Mouse (Mus musculus) left cerebral cortex, adult 18-20 months (tissue): ENCODE data around the gene Slc35e4. TPM values are rescaled to one million over a fixed set of nuclear protein-coding genes. Genes with fewer than 3 reads are reported as not detected.
A peak's percentile ranks its signal among the peaks of the same experiment; 100 is the strongest.
"Not testable (repeated sequence)": the region's sequence is repeated elsewhere in the genome, so short reads cannot be mapped to it uniquely, and the experiment has no call there.

Experiments used
- DNase-seq, 2 experiments: peaks; one replicate each; pipeline ENCODE4 v3.0.0; 2021 to 2022; ENCODE audit warnings: low spot score in 2 of 2, mixed read lengths in 1 of 2
- total RNA-seq, 2 experiments: library from RNA; stranded (reverse); gene quantifications; 2 replicates each; pipeline ENCODE4 v1.2.3; 2021

Gene Slc35e4
- total RNA-seq, 2 experiments from 2014 or later, result 19.0 to 20.0 TPM

DNA sequence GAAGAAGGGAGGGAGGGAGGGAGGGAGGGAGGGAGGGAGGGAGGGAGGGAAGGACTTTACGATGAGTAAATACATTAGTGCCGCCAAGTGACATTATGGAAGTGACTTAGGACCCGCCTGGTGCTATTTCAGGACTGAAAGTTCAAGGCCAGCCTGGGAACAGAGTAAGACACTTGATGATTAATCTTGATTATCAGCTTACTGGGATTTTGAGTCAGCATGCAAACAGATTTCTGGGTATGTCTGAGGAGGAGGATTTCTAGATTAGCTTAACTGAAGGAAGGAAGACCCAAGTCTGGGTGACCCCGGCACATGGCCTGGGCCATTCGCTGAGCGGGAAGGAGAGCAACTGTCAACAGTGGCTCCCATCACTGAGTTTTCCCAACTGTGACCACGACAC lies 6.0 kb upstream of the Slc35e4 start:
- DNase-seq, result no peak

DNA sequence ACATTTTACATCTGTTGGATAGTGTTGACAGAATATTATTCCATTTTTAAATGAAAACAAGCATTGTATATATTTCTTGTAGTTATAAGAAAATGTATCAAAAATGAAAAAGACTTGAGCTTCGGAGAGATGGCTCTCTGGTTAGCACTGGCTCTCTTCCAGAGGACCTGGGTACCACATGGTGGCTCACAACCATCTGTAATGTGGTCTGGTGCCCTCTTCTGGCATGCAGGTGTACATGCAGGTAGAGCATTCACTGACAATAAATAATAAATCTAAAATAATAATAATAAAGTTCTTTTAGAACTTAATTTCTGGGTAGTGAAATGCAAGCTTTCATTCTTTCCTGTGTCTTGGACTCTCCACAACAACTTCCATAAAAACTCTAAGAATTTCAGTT lies 4.3 kb upstream of the Slc35e4 start:
- DNase-seq, result no peak

DNA sequence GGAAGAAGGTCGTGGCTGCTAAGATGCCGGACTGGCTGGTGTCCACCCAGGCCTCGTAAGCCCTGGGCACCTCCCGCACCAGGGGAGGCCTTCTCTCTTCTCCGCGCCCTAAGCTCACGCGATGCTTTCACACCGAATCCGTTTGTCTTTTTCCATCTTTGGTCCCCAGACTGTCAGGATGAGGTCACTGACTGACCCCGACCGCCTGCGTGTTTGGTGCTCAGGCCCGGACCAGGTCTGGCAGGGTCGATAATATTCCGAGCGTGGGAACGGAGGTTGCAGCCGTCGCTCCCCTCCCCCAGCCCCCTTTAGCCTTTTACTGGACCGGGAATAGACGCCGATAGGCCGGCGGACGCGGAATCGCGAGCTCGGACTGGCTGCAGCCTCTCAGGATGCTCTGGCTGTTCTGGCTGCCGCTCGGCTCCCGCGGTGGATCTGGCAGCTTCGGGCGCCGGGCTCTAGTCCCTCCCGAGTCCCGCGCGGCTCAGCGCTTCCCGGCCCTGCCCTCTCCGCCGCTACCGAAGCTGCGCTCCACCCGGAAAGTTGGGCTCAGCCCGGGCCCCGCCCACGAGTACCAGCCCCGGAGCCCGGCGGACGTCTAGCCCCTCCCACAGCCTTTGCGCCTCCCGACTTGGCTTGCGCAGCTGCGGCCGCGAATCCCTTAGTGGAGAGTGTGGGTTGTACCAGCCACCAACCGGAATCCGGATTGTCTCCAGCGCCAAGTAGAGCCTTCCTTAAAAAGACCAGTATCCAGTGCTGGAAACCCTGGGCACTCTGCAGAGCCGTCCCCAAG lies 952 bp downstream of the Slc35e4 start:
- peak; percentile 94 to 98 for DNase-seq

DNA sequence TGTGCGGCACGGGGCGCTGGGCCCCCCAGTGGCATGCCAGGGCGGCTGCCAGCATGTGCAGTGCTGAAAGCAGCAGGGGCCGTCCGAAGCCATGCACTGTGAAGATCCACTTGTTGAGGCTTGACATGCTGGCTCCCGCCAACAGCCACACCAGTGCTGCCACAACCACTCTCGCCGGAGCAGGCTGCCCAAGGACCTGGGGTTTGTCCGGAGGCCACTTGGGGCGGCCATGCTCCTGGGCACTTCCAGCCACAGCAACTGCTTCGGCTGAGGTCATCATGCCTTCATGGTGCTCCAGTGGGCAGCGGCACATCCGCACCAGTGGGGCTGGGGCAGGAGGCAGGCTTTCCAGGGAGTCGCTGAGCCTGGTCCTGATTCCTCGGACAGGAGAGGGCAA lies 1.6 kb downstream of the Slc35e4 start:
- DNase-seq, result no peak

DNA sequence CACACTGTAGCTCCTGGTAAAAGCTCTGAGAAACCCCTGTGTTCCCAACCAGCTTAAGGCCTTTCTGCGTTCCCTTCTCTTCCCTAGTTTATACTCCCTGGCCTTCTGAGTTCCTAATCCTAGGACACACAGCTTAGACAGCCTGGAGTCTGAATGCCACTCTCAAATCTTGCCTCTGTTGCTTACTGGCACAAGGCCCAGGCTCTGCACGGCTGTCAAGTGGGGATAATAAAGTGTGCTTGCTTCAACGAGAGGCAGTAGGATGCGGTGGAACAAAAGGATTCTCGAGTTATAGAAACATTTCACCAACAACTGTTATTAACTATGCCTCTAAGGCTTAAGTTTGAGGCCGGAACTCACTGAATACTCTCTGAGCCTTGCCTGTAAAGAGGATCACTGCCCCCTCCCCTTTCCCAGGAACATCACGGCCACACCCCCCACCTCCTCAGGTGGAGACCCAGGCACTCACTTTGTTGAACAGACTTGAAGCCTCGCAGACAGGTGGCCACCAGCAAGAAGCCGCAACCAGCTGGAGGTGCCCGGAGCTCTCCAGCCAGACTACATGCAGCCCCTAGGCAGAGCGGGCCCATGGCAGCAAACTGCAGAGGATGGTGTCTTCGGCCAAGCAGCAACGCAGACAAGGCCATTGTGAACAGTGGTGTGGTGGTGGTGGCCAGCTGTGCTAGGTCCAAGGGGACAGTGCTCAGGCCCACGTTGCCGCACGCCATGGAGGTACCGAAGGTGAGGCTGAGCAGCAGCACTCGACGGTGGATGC lies 2.2 kb downstream of the Slc35e4 start:
- peak in 1 of 2 experiments; percentile 45 for DNase-seq

DNA sequence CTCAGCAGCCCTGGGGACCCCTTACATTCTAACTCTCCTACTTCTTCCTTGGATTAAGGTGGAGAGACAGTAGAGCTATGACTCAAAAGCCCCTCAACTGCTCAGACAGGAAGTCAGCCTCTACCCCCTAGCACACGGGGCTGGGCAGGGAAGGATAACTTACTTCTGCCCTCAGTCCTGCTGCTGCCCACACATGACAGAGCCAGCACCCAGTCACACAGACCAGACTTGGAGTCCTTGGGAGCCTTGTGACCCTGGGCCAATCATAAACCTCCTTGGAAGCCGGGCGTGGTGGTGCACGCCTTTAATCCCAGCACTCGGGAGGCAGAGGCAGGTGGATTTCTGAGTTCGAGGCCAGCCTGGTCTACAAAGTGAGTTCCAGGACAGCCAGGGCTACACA lies 3.0 kb downstream of the Slc35e4 start:
- not testable (repeated sequence) for DNase-seq

DNA sequence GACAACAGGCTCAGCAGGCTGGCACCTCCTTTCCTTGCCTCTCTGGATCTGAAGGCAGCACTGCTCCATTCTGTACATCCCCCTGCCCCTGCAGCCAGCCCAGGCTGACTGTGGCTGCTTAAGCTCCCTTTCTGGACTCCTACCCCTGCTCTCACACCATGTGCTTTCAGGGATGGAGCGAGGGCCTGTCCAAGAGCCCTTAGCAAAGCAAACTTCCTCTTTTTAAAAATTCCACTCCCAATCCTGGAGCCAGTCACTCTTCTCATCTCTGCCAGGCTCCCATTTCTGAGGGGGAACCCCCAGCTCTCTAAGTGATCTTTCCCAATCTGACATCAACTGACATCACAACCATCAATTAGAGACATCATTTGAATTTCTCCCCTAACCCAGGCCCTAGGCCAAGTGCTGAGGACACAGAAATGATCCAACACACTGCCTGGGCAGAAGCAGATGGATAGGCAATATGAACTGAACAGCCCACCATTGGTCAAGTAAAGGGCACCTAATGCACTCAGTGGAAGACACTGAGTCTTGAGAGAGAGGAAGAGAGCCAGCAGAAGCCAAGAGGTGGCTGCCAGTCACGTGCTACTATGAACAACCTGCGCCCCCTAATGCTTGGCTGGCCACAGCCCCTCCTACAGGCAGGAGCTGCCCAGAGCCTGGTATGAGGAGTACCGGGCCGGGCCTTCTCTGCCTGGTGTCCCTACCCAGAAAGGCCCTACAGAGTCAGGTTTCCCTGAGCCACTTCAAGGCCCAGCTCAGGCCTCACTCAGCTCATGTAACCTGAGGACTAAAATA lies 3.8 kb downstream of the Slc35e4 start:
- DNase-seq, result no peak

DNA sequence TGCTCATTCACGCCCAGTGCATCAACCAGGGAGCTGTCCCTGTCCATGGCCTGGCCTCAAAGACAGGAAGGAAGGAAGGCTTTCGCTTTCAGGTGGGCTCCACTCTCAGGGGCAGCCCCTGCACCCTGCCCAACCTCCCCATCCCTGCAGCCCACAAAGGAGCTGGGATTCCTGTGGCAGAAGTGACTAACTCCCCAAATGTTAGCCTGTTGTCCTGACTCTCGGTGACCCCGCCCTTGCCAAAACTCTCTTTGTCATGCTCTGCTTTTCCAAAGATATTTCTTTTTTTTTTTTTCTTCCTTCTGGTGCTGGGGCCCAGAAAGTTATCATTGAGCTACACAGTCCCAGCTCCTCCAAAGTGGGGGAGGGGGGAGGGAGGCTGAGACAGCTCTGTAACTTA lies 5.2 kb downstream of the Slc35e4 start:
- DNase-seq, result no peak

DNA sequence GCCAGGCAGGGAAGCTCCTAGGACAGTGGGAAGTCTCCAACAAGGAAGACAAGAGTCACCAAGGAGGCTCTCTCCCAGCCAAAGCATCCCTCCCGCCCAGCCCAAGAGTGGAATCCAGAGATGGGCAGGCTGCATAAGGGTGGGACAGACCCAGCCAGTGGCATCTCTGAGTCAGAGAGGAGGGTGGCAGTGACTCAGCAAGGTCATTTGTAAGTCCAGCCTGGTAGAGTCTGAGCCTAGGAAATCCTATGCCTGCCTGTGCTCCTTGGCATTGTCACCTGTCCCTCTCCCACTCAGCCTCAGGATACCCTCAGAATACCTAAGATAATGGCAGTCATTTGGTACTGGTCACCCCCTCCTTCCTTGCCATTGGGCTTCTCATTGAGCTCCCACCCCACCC lies 9.0 kb downstream of the Slc35e4 start:
- DNase-seq, result no peak

DNA sequence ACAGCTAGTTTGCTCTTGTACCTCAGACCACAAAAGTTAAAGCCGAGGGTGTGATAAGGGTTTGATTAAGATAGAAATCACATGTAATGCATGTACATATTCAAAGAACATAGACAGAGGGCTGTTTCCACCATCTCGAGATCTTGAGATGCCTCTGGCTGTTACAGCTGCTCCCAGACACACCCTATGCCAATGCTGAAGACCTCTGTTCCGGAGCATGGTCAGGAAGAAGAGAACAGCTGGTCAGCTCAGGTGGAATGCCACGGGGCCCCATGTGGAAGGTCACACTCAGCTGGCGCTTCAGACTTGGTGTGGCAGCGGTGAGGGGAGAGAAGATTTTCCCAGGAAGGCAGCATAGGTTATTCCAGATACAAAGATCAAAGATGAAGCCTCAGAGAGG lies 9.8 kb downstream of the Slc35e4 start:
- DNase-seq, result no peak

DNA sequence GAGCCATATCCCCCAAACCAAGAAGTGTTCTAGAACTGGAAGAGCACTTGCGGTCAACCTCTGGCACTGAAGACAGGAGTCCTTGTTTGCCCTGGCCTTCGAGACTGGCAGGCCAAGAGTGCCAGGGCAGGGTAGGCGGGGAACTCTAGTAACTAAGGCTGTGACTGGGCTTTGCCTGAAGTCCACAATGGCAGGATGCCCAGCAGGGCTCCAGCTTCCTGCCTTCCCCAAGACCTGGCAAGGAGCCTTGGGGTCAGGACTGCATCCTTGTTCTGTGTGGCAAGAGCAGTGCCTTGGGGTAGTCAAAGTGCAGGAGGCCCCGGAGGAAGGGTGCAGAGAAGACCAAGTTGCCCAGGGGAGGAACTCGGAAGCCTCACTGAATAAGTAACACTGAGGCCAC lies 11.4 kb downstream of the Slc35e4 start:
- DNase-seq, result peak in 1 of 2 experiments; percentile 41

DNA sequence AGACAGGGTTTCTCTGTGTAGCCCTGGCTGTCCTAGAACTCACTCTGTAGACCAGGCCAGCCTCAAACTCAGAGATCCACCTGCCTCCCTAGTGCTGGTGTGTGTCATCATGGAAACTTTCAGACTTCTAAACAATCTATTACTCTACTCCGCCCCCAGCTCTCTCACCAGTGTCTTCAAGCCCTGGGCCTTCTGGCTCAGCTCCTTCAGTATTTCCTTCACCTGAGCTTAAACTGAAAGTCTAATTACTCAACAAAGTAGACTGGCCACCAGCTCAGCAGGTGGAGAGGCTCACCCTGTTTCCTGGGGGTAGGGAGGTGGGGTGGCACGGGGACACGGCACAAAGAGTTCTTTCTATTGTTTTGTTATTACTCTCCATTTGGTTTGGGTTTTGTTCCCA lies 11.9 kb downstream of the Slc35e4 start:
- no peak for DNase-seq

DNA sequence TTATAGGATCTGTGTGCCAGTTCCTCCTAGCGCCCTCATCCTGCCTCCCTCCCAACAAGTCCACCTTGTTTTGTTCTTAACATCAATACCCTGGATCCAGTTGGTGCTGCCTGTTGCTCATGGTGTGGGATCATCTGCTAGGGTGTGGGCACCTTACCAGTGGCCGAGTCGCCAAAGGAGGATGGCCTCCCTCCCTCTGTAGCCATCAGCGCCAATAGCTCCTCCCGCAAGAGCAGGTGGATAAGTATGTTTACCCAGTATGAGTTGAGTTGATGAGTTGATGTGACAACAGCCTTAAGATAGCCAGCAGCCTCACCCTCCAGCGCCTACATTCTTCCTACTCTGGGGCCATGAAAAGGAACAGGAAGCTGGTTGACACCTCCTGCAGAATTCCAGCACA lies 14.2 kb downstream of the Slc35e4 start:
- no peak for DNase-seq

DNA sequence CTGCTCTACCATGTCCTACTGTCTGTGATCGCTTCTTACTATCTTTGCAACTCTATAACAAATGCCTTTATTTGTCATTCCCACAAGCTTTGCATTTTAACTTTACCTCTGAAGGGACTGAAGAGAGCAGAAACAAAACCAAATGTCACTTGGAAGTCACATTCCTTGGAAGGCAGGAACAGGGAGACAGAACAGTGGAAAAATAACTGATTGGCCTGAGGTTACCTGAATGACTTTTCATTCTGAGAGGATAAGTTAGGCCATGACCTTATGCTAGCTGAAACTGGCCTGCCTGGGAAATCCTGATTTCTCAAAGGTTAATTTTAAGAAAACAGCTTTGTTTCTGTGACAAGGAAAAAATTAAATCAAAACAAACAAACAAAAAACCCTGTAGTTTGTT lies 18.5 kb downstream of the Slc35e4 start:
- no peak for DNase-seq

DNA sequence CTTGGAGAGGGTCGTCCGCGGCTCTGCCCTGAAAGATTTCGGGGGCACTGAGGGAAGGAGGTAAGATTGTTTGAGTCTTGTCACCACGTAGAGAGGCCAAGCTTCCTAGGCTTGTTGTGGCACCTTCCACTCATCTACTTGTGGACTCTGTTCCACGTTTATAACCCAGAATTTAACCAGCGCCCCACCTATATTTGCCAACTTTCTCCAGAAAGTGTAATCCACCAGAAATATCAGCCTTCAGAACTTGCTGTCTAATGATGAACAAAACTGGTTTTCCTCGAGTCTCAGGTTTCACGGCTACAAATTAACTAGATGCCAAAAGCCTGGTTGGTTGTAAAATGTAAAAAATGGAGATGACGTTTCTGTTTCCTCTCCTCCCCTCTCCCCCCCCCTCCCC lies 19.0 kb downstream of the Slc35e4 start:
- no peak for DNase-seq

DNA sequence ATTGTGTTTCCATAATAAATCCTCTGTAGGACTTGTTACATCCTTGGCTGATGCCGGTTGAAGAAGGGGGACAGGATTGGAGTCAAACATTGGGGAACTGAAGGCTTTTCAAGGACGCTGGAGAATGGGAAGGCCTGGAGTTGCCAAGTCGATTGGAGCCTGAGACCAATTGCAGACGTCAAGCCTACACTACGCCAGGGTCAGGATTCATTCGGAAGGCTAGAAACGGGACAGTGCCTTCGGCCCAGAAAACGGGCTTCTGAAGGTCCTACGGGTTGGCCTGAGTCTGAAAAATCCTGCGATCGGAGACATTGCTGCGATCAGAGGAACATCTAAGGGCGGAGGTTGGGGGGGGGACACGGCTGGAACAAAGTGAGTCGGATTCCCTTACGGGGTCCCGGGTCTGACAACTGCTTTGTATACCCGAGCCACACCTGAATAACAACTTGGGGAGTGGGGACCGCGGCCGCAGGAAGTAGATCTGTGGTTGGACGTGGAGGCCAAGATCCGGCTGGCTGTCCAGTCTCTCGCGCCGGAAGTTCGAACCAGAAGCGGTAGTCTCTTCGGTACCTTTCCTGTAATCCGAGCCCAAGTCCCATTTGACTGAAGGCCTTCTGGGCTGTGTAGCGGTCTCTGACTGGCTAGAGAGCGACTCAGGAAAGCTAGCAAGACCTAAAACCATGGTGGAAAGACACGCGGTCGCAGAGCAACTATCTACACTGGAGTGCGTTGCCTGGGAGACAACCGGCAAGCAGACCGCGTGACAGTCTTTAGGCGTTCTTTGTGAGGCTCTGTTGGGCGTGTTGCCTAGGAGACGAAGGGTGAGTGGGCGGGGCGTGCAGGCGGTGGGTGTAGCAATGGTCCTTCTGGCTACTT lies 19.8 kb downstream of the Slc35e4 start, which contains the start of the genes 4921536K21Rik and Dusp18:
Gene 4921536K21Rik (minus strand): TSS at position 693 of the 876 bp plus-strand sequence.
Gene Dusp18 (plus strand): TSS at position 835 of the 876 bp plus-strand sequence.
- peak; percentile 96 to 97 for DNase-seq

DNA sequence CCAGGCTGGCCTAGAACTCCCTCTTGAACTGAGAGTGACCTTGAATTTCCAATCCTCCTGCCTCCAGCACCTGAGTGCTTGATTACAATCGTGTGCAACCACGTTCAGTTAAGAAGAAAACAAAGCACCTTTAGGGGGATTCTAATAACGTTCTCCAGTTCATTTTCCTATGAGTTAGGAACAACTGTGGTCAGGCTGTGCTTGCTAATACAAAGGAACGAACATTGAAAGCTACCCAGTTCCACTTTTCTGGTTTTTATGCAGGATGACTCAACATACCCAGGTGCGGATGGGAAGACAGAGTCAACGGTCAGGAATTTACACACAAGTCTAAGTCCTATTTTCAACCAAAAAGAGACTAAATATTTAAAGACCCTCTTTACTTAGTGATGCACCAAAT lies 20.5 kb downstream of the Slc35e4 start:
- no peak for DNase-seq

DNA sequence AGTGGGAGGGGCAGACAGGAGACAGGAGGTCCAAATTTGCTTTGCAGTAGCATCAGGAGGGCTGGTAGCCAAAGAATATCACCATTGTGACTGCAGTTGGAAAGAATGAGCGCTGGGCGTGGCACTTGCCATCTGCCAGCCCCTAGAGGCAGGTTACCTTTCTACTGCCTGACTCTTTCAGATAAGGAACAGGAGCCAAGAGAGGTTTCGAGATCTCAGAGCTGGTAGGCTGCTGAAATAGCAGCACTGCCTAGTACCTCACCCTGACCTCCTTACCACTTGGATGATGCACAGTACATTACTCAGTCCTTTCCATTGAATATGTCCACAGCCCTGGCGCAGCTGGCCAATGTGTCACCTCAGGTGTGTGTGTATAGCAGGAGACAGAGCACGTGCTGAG lies 27.1 kb downstream of the Slc35e4 start:
- no peak for DNase-seq

DNA sequence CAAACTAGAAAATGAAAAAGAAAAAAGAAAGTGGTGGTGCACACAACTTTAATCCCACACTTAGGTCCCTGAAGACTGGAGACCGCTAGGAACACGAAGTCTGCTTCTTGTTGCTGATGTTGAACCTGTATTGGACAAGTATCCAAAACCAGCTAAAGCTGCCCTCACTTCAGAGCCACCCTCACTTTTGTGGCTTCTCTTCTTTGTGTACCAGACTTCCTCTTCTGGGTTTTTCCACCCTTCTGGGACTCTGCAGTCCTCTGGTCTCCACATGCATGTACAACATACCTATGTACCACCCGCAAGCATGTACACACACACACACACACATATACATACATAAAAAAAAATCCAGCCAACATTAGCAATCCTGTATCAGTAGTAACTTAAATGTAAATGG lies 30.8 kb downstream of the Slc35e4 start:
- no peak for DNase-seq

DNA sequence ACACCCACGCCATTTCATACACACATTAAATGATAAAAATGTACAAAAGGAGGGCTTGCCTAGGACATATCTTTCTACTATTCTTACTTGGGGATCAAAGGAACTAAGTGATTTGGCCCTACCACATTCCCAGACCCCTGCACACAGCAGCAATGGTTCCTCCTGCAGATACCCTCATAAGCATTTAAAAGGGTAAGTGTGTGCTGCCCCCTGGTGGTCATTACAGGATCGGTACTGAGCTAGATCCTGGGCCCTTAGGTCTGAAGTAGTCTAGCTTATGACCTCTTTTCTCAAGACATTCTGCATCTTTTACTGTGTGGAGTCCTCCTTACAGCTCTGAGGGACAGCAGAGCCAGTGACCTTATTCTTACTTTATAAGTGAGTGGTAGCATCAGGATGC lies 34.6 kb downstream of the Slc35e4 start:
- DNase-seq, result peak; percentile 70 to 87

DNA sequence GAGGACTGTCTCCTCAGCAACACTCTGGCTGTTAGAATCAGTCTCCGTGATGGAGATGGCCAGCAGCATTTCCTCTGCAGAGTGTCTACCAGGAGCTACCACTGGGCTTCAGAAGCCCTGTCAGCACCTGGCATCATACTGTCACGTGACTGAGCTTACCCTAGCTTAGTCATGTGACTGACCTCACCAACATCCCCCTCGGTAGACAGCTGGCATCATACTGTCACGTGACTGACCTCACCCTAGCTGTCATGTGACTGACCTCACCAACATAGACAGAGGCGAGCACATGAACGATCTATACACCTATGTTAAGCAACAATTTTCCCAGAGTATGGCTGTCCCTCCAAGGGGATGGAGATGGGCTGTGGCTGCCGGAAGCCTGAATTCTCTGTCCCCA lies 35.8 kb downstream of the Slc35e4 start:
- DNase-seq, result no peak
